ENCODE assay signal across 9 mouse cellular contexts in genomic region chr2:24863010-24863409, GRCm38 (mm10). TPM values are rescaled to one million over a fixed set of nuclear protein-coding genes. Genes with fewer than 3 reads are reported as not detected.
DNase-seq lines count a peak whose midpoint lies in the region; ATAC-seq and TF ChIP-seq lines count a peak whose summit lies in the region.
"Had no signal": no experiment of that assay in that cellular context is flagged by ENCODE, and none has a peak within 500 bp of the region (broad histone marks: within the 10 kb centered on the region; RNA-seq: fewer than 3 reads in every experiment).

No protein-coding gene starts in this region.

- H3K9me3 ChIP-seq in hindbrain, postnatal 0 days (ENCODE audit: low read length), result no peaks in the 10 kb centered on the region
- no peaks in the 10 kb centered on the region for H3K9me3 ChIP-seq in hindbrain, embryonic 13.5 days
- H3K9me3 ChIP-seq: midbrain, embryonic 12.5 days had no signal

- no peak for DNase-seq in hindbrain, postnatal 0 days (ENCODE audit: low spot score)
- peak; percentile 52 for DNase-seq in 3T3-L1 (ENCODE audit: low read depth, low spot score)
- peak; percentile 5 for DNase-seq in CD4-positive helper T cell, adult 2 months (ENCODE audit: low read depth, low spot score)
- DNase-seq in cerebellum, postnatal 36 days, result peak; percentile 23 to 24
- no peak for DNase-seq in right cerebral cortex, postnatal 36 days (ENCODE audit: low spot score in 2 of 2)
- no peak for DNase-seq in spleen, adult 12 weeks (ENCODE audit: low spot score)

- no peak overlapping the region for H3K4me3 ChIP-seq in hindbrain, postnatal 0 days (ENCODE audit: low read length)
- H3K4me3 ChIP-seq in hindbrain, embryonic 13.5 days, result no peak overlapping the region
- H3K4me3 ChIP-seq in small intestine, adult 2 months (ENCODE audit: low read depth, low read length), result no peak overlapping the region
- H3K4me3 ChIP-seq: midbrain, embryonic 12.5 days had no signal

- no peaks in the 10 kb centered on the region for H3K4me1 ChIP-seq in hindbrain, postnatal 0 days (ENCODE audit: insufficient read depth, low read length)
- no peaks in the 10 kb centered on the region for H3K4me1 ChIP-seq in hindbrain, embryonic 13.5 days (replicated peaks)
- H3K4me1 ChIP-seq in small intestine, adult 2 months (ENCODE audit: control insufficient read depth, insufficient read depth, insufficient read length, low read length), result no peaks in the 10 kb centered on the region
- H3K4me1 ChIP-seq: midbrain, embryonic 12.5 days had no signal

- H3K36me3 ChIP-seq in hindbrain, postnatal 0 days (ENCODE audit: insufficient read depth, low read length), result peaks cover 25% of the 10 kb centered on the region
- H3K36me3 ChIP-seq in hindbrain, embryonic 13.5 days, result peaks cover 65% of the 10 kb centered on the region
- H3K36me3 ChIP-seq in small intestine, adult 2 months (ENCODE audit: control insufficient read depth, insufficient read depth, low read length), result peaks cover 23% of the 10 kb centered on the region

- no peak for ATAC-seq in hindbrain, postnatal 0 days
- no peak for ATAC-seq in hindbrain, embryonic 13.5 days (ENCODE audit: low FRiP score)

- H3K9ac ChIP-seq in hindbrain, postnatal 0 days (replicated peaks; ENCODE audit: low read length), result no peak overlapping the region
- H3K9ac ChIP-seq in hindbrain, embryonic 13.5 days, result no peak overlapping the region
- H3K9ac ChIP-seq: midbrain, embryonic 12.5 days had no signal

- TF ChIP-seq CTCF in hindbrain, postnatal 0 days (IDR thresholded peaks at IDR 0.05; ENCODE audit: low read depth), result peak; percentile 42
- TF ChIP-seq CTCF in small intestine, adult 2 months (IDR thresholded peaks at IDR 0.05; ENCODE audit: extremely low read depth, insufficient read length, insufficient replicate concordance, low read depth, low read length), result peak; percentile 30; the same call in 1 of the 2 replicates

- H3K27ac ChIP-seq in hindbrain, postnatal 0 days, result no peak overlapping the region
- no peak overlapping the region for H3K27ac ChIP-seq in hindbrain, embryonic 13.5 days
- H3K27ac ChIP-seq in small intestine, adult 2 months (ENCODE audit: insufficient read depth, low read depth, low read length), result no peak overlapping the region
- H3K27ac ChIP-seq: midbrain, embryonic 12.5 days had no signal

- TF ChIP-seq POLR2A in small intestine, adult 2 months (IDR thresholded peaks at IDR 0.05; ENCODE audit: low read depth, low read length), result no peak

- no peaks in the 10 kb centered on the region for H3K27me3 ChIP-seq in hindbrain, postnatal 0 days (ENCODE audit: insufficient read depth, low read length)
- H3K27me3 ChIP-seq in hindbrain, embryonic 13.5 days, result no peaks in the 10 kb centered on the region
- no peaks in the 10 kb centered on the region for H3K27me3 ChIP-seq in small intestine, adult 2 months (ENCODE audit: control insufficient read depth, insufficient read depth, low read length)
- H3K27me3 ChIP-seq: midbrain, embryonic 12.5 days had no signal

- H3K4me2 ChIP-seq in hindbrain, postnatal 0 days (ENCODE audit: low read depth, low read length), result no peak overlapping the region
- no peak overlapping the region for H3K4me2 ChIP-seq in hindbrain, embryonic 13.5 days
- H3K4me2 ChIP-seq: midbrain, embryonic 12.5 days had no signal

- WGBS in hindbrain, postnatal 0 days, result 87% methylated on average over 8 of the region's 8 CpGs
- 91% methylated on average over 8 of the region's 8 CpGs for WGBS in hindbrain, embryonic 13.5 days
- 80% methylated on average over 8 of the region's 8 CpGs for WGBS in small intestine, adult 2 months

RNA-seq across cellular contexts. Expression of gene Ehmt1, which starts 56.4 kb away (rescaled TPM):
- total RNA-seq in hindbrain, postnatal 0 days (2014; rRNA removed), result 52.0 and 79.8 TPM in 2 replicates
- polyA plus RNA-seq in hindbrain, postnatal 0 days (2015; fragmentation: Nextera tagmentation; extraction: Ambion mirVana), result 61.8 and 63.1 TPM in 2 replicates
- polyA plus RNA-seq in hindbrain, embryonic 13.5 days (2015; fragmentation: Nextera tagmentation; extraction: Ambion mirVana), result 126 and 131 TPM in 2 replicates
- polyA plus RNA-seq in small intestine, adult 2 months (2012; rRNA removed), result 21.0 and 32.2 TPM in 2 replicates

Comparison
In these comparisons a context has a peak if more than half of its experiments do, and no peak if none do; other contexts are left out.
1. DNase-seq: peak in 3T3-L1 (single experiment), CD4-positive helper T cell, adult 2 months (single experiment) and cerebellum, postnatal 36 days (2 of 2); none in hindbrain, postnatal 0 days (single experiment), right cerebral cortex, postnatal 36 days (0 of 2) and spleen, adult 12 weeks (single experiment).